Mouse (Mus musculus): ENCODE results near the gene Nanog.
A peak's percentile ranks its signal among the peaks of the same experiment; 100 is the strongest.
"Not testable (repeated sequence)": the region's sequence is repeated elsewhere in the genome, so short reads cannot be mapped to it uniquely, and the experiment has no call there.

The Nanog gene

GRCm38 (mm10) chr6:122707036-122707800, at the start of gene Nanog:
Gene Nanog (plus strand): TSS chr6:122707489.
- DNase-seq (ENCODE audit: low read depth), result no peak

GRCm38 (mm10) chr6:122657630-122658029, 49.7 kb upstream of the Nanog start:
- no peak for DNase-seq (ENCODE audit: low read depth)

DNA sequence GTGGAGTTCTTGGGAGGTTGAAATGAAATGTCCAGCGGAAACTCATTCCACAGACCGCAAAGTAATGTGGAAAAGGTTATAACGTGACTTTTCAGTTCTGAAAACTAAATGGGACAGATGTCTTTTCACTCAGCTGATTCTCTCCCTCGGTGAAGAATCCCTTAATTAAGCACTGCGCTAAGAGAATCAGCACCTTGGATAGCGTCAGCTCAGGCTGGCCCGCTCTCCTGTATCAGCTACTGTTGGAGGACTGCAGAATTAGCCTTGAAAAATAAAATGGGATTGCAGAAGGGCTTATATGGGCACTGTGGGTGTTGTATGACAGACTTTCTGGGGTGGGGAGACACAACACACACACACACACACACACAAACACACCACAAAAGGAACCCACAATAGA, 47.7 kb upstream of the Nanog start:
- peak; percentile 37 for DNase-seq (ENCODE audit: low read depth)

GRCm38 (mm10) chr6:122660601-122661379, 46.5 kb upstream of the Nanog start:
- peak; percentile 45 for DNase-seq (ENCODE audit: low read depth)

DNA sequence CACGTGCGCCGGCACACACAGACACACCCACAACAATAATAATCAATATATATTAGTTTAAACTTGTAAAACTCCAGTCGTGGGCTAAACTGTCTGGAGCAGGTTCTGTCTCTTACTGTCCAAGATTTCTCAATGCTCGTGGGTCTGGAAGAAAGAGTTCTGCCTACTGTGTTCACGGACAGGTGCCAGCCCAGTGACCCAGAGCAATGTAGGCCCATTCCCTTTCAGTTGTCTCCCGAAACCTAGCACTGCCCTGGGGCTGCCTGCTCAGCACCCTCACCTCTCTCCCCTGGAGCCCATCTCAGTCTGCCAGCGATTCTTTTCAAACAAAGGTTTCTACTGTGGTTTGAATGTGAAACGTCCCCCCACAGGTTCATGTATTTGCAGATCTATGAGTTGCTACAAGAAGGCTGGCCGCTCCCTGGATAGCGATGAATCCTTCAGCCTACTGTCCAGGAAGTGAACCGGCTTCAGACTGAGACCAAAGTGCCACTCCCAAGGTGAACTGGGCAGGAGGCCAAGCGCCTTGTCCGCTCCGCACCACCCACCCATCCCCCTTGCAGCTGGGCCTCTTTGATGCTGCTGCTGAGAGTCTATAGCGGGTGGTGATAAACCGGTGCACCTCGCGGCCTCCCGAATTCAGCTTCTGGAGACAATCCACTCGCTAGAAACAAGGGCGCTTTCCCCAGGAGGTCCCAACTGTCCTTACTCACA, 44.6 kb upstream of the Nanog start:
- DNase-seq (ENCODE audit: low read depth), result no peak

- no peak for DNase-seq (ENCODE audit: low read depth)
Observed at GRCm38 (mm10) chr6:122663596-122664206, 43.6 kb upstream of the Nanog start.

DNA sequence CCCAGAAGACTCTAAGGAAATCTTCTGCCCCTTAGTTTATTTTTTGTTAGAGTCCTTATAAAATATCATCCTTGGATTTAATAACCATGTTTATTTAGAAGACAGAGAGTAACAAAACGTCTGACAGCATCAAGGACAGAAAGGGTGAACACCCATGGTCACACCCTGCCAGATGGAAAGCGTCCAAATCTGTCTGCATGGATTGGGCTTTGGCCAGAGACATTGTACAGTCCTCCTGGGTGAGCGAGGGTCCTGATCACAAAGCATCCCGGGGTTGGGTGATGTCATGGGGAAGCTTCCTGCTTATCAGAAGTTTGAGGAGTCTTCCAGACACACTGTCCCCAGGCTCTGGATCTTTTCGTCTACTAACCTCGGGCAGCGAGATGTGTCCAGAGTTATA, 41.4 kb upstream of the Nanog start:
- no peak for DNase-seq (ENCODE audit: low read depth)

GRCm38 (mm10) chr6:122667715-122668114, 39.6 kb upstream of the Nanog start:
- DNase-seq (ENCODE audit: low read depth), result no peak

DNA sequence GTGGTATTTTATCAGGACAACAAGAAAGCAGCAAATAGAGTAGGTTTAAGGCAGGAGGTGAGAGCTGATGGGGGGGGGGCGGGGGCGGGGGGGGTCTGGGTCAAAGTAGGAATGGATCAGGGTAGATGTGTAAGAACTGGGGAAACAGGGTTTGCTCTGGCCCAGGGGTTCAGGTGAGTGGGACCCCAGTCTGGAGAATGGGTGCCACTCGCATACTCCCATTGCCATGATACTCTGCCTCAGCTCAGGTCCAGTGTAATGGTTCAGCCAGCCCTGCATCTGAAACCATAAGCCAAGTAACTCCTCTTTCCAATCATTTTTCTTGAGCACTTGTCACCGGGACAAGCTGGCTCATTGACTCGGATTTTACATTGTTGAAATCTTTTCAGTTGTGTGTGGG, 38.5 kb upstream of the Nanog start:
- DNase-seq (ENCODE audit: low read depth), result no peak

GRCm38 (mm10) chr6:122669406-122670200, 37.7 kb upstream of the Nanog start:
- DNase-seq (ENCODE audit: low read depth), result peak; percentile 88

DNA sequence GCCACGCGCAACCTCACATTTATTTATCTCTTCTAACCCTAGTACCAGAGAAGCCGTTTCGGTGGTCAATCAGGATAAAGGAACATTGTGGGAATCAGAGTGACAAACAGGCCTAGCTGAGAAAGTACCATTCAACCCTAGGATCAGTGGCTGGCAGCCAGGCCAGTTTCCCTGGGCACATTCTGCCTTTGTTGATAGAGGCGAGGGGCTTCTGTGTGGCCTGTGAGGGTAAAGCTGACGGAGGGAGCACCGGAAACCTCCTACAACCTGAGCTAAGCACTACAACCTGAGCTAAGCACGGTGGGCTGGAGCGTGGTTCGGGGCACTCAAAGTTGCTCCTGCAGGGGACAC, 37.1 kb upstream of the Nanog start:
- DNase-seq (ENCODE audit: low read depth), result no peak

DNA sequence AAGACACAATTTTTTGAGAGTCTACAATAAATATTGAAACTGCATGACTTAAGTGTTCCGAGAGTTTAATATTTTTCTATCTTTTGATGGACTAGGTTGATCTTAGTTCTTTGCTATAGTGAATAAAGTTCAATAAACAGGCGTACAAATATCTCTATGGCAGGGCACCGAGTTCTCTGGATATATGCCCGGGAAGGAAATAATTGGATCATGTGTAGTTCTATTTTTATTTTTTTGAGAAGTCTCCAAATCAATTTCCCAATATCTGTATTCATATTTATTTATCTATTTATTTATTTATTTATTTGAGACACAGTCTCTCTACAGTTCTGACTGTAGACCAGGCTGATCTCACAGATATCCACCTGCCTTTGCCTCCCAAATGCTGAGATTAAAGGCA, 36.4 kb upstream of the Nanog start:
- no peak for DNase-seq (ENCODE audit: low read depth)

DNA sequence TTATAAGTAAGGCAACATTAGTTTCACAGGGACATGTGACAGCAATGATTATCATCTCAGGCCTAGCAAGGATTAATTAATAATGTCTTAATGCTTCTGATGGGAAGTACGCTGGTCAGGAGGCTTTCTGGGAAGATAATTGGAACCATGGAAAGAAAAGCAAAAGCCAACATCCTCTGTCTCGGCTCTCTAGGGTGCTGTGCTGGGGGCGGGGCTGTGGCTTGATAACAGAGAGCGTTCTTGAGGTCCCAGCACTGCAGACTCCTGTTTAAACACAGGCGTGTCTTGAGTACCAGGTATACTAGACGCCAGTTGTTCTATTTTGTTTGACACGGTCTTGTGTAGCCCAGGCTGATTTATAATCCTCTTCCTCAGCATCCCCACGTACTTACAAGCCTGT, 34.5 kb upstream of the Nanog start:
- no peak for DNase-seq (ENCODE audit: low read depth)

DNA sequence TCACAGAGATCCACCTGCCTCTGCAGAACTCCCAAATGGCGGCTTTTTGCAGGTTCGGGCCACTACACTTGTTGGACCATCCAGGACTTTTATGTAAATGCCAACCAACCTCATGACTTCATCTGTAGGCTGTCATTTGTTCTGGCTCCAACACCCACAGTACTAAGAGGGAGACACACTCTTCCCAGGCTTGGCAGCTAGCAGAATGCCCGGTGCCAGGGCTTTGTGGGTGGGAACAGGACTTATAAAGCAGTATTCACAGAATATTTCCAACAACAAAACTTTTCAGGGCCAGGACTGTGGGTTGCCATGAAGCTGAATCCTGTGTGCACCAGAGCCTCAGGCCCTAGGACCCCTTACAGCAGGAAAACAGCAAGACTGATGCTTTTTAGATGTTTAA, 24.6 kb upstream of the Nanog start:
- no peak for DNase-seq (ENCODE audit: low read depth)

DNA sequence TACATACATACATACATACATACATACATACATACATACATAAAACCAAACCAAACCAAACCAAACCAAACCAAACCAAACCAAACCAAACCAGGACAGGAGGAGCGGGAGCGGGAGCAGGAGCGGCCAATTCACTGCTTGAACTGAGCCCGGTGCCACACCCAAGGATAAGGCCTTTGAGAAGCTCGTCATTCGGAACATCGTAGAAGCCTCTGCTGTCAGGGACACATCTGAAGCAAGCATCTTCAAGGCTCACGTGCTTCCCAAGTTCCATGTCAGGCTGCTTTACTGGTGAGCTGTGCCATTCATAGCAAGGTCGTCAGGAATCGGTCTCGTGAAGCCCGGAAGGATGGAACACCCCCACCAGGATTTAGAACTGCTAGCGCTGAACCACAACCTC, 20.6 kb upstream of the Nanog start:
- no peak for DNase-seq (ENCODE audit: low read depth)

- no peak for DNase-seq (ENCODE audit: low read depth)
Observed at GRCm38 (mm10) chr6:122689411-122690055, 17.8 kb upstream of the Nanog start.

- DNase-seq (ENCODE audit: low read depth), result no peak
Observed at GRCm38 (mm10) chr6:122690082-122690481, 17.2 kb upstream of the Nanog start.

- DNase-seq (ENCODE audit: low read depth), result no peak
Observed at GRCm38 (mm10) chr6:122695398-122695797, 11.9 kb upstream of the Nanog start.

GRCm38 (mm10) chr6:122699628-122700027, 7.7 kb upstream of the Nanog start:
- DNase-seq (ENCODE audit: low read depth), result not testable (repeated sequence)

- no peak for DNase-seq (ENCODE audit: low read depth)
Observed at GRCm38 (mm10) chr6:122701816-122702215, 5.5 kb upstream of the Nanog start.

DNA sequence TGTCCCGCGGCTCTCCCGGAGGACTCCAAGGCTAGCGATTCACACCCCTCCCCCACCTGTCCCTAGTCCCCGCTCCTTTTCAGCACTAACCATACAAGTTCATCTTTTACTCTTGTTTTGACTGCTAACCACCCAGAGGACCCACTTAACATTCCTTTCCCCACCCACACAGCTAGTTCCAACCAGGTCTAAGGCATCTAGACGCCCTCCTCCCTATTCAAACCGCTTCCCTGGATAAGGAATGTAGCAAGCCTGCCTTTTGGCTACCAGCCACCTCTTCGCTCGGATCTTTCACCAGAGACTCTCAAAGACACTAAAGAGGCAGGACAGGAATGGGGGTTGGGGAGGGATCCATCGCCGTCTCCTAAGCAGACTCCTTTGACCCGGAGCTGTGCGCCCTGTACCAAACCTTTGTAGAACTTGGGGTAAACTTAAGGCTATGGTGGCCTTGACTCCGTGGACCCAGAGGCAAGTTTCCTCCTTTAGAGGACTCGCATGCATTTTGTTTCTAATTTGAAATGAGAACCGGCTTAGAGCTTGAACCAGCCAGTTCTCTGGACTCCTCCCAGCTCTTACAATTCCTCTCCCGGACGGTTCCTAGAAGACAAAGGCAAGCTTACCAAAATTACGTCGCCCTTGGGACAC, 4.7 kb upstream of the Nanog start:
- DNase-seq (ENCODE audit: low read depth), result no peak
